Mouse (Mus musculus): ENCODE measurements at regions not wholly inside any gene's neighbourhood (a gene's known extent, or its start where the extent isn't known, plus 50 kb on each side); places are given as distances from the start of the nearest gene placed in this dataset.

DNA sequence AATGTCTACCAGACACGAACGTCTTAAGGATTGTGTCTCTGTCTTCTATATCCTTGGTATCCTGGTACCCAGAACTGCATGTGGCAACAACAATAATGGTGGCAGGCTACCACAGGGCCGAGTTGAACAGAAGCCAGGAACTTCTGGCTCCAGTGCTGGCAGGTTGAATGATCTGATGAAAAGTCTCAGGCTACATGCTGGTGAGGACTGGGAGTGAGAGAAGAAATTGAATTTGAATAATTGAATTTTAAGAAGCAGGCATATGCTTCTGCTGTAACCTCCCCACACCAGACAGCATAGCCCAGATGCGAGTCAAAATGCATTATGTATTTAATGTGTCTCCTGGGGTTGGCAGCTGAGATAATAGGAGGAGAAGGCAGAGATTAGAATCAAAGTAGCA is 319.5 kb upstream of the Camk1g start:
- TF ChIP-seq GATA1 (IDR thresholded peaks at IDR 0.05; ENCODE audit: low read length) (no peak), TAL1 (IDR thresholded peaks at IDR 0.05; ENCODE audit: low read length) (no peak)
